Mouse (Mus musculus) erythroblast, embryonic 14.5 days (primary cell): ENCODE results near the gene Cops3.

Experiments used
- GATA1 ChIP-seq: IDR thresholded peaks from 2 replicates; pipeline ENCODE4 v1.6.1; 2012; ENCODE audit warnings: low read length, inconsistent platforms, mixed read lengths
- TAL1 ChIP-seq: IDR thresholded peaks from 3 replicates; pipeline ENCODE4 v1.6.1; 2012; ENCODE audit warnings: low read length, inconsistent platforms, mixed read lengths

DNA sequence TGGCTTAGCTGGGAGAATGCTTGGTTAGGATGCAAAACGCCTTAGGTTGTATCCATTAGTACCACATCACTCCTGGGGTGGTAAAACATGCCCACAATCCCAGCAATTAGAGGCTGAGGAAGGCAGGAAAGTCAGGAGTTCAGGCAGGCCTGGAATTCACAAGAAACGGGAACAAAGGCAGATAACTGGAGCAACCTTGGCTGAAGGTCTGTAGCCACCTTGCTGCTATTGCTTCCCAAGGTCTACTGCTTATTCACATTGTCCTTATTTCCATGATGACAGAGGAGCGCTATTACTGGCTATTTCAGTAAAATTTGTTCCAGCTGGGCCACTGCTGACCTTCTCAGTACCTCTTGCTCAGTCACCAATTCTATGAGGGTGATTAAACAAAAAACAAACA is 26.4 kb downstream of the Cops3 start:
- TF ChIP-seq GATA1 = no peak
- TF ChIP-seq TAL1 = no peak
